Mouse (Mus musculus): ENCODE results near the gene Nod2. TPM values are rescaled to one million over a fixed set of nuclear protein-coding genes. Genes with fewer than 3 reads are reported as not detected.

Nod2 gene
- polyA plus RNA-seq, 1 experiment from 2014 or later = 0.12 TPM

Other genes with a start within 250 kb of the Nod2 start
- 1.5 and 1.9 TPM in 2 replicates for gene Nkd1, start 126.0 kb upstream of the Nod2 start, polyA plus RNA-seq (2015; fragmentation: Nextera tagmentation; extraction: Ambion mirVana)
- 3.2 and 4.0 TPM in 2 replicates for gene Snx20, start 11.2 kb upstream of the Nod2 start, polyA plus RNA-seq (2015; fragmentation: Nextera tagmentation; extraction: Ambion mirVana)
- 5.9 and 6.5 TPM in 2 replicates for gene Cyld, start 49.7 kb downstream of the Nod2 start, polyA plus RNA-seq (2015; fragmentation: Nextera tagmentation; extraction: Ambion mirVana)

Measured in liver, embryonic 16.5 days (tissue).